15 mouse cellular contexts compared by ENCODE assay signal in the genomic region with DNA sequence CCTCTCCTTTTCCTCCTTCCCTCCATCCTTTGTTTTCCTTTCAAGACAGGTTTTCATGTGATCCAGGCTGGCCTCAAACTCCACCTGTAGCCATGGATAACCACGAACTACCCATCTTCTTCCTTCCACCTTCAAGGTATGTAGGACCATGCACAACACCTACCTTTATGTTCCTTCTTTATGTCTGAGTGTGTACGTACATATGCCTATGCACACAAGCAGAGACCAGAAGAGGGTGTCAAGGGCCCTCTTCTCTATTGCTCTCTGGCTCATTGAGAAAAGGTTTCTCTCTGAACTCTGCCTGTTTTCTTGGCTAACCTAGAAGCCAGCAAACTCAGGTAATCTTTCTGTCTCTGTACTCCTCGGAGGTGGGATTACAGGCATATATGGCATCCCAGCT.
"Had no signal": no experiment of that assay in that cellular context is flagged by ENCODE, and none has a peak within 500 bp of the region (broad histone marks: within the 10 kb centered on the region; RNA-seq: fewer than 3 reads in every experiment).

No protein-coding gene starts in this region.

- H3K4me1 ChIP-seq: stomach, embryonic 15.5 days had no signal

- H3K9ac ChIP-seq: neural tube, embryonic 13.5 days; neural tube, embryonic 15.5 days; stomach, embryonic 15.5 days had no signal

- H3K36me3 ChIP-seq: neural tube, embryonic 13.5 days; neural tube, embryonic 15.5 days; stomach, embryonic 15.5 days had no signal

- DNase-seq: right cerebral cortex, adult 18-20 months; right cerebral cortex, postnatal 14 days; right cerebral cortex, postnatal 25 days; right cerebral cortex, postnatal 4 days; spleen, adult 18-20 months; thymus, adult 18-20 months; thymus, adult 2 months; thymus, postnatal 14 days; thymus, postnatal 25 days; thymus, postnatal 36 days; thymus, postnatal 4 days had no signal

- H3K4me2 ChIP-seq: neural tube, embryonic 13.5 days; neural tube, embryonic 15.5 days; stomach, embryonic 15.5 days had no signal

- H3K9me3 ChIP-seq: neural tube, embryonic 13.5 days; neural tube, embryonic 15.5 days; stomach, embryonic 15.5 days had no signal

- H3K4me3 ChIP-seq: neural tube, embryonic 13.5 days; neural tube, embryonic 15.5 days; stomach, embryonic 15.5 days had no signal

- H3K27ac ChIP-seq: neural tube, embryonic 13.5 days; neural tube, embryonic 15.5 days; stomach, embryonic 15.5 days; stomach, postnatal 0 days had no signal

- H3K27me3 ChIP-seq: stomach, embryonic 15.5 days had no signal
